Mouse (Mus musculus) lung, adult 2 months (tissue): Measurements from ENCODE around the gene Cdh5. TPM values are rescaled to one million over a fixed set of nuclear protein-coding genes. Genes with fewer than 3 reads are reported as not detected.

Experiments
- DNase-seq: peaks from one replicate; pipeline ENCODE4 v3.0.0; 2022
- H3K4me1 ChIP-seq: fragments of 200-500 bp; 2 replicates; pipeline ENCODE4 v1.6.1; 2011; ENCODE audit warnings: low read length; ENCODE audit not compliant: control insufficient read depth, insufficient read depth
- H3K4me3 ChIP-seq: fragments of 200-500 bp; replicated peaks from 2 replicates; pipeline ENCODE3; 2011; ENCODE audit warnings: low read depth, mild to moderate bottlenecking, control low read depth, low read length; ENCODE audit errors: extremely low read depth
- CTCF ChIP-seq: fragments of 200-500 bp; IDR thresholded peaks from 2 replicates; pipeline ENCODE4 v1.5.1; 2011; ENCODE audit warnings: mild to moderate bottlenecking, low read length, control low read depth; ENCODE audit not compliant: insufficient read depth
- POLR2A ChIP-seq: fragments of 200-500 bp; IDR thresholded peaks from 2 replicates; pipeline ENCODE4 v1.6.1; 2011; ENCODE audit warnings: low read depth, mild to moderate bottlenecking, control low read depth, low read length, borderline replicate concordance; ENCODE audit errors: extremely low read depth
- WGBS: fragments of 180-500 bp; shearing (Covaris S2); methylation state at CpG from one replicate; pipeline ENCODE4 v1.1.7; 2018; 5-methylcytosine and 5-hydroxymethylcytosine counted together
- polyA plus RNA-seq: library from polyadenylated mRNA; depleted of rRNA; stranded (reverse); fragments of >200 nt; gene quantifications from 2 replicates; pipeline ENCODE4 v1.2.3, GENCODE M21; 2012

Cdh5 gene
- polyA plus RNA-seq, 1 experiment, result 566 TPM

DNA sequence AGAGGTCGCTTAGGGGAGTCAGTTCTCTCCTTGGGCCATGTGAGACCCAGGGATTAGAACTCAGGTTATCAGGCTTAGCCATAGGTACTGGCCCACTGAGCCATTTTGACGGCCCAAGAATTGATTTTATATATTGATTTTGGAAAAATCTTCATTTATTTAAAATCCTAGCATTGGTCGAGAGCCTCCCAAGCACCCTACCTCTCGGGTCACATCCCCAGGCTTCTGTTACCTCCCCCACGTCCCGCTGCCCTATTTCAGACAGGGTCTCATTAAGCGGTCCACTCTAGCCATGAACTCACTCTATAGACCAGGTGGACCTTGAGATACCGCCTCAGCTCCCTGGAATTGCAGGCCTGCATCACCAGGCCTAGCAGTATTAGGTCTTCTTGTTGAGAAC is 33.1 kb downstream of the Cdh5 start:
- no peak for DNase-seq
- 92% methylated on average over 8 of the region's 8 CpGs for WGBS
- H3K4me1 ChIP-seq, result peaks cover 2% of the 10 kb centered on the region; the same call in 1 of the 2 replicates
- no peak for TF ChIP-seq POLR2A
- TF ChIP-seq CTCF, result no peak
- H3K4me3 ChIP-seq, result no peak overlapping the region

DNA sequence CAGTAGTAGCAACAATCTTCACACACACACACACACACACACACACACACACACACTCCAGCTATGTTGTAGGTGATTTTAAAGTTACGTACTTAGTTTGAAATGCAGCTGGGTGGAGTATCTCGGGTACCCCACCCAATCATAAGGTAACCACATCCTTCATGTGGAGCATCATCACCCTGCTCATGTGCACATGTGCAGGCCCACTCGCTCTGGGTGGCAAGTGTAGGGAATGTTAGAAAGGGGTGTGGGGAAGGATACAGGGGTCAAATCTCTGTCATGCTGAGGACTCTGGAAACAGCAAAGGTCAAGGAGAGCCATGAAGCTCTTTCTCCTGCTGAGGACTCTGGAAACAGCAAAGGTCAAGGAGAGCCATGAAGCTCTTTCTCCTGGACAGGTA is 34.9 kb downstream of the Cdh5 start:
- DNase-seq, result no peak
- 86% methylated on average over 3 of the region's 3 CpGs for WGBS
- H3K4me1 ChIP-seq, result no peaks in the 10 kb centered on the region
- no peak overlapping the region for H3K4me3 ChIP-seq
- TF ChIP-seq POLR2A, result no peak
- TF ChIP-seq CTCF, result no peak

DNA sequence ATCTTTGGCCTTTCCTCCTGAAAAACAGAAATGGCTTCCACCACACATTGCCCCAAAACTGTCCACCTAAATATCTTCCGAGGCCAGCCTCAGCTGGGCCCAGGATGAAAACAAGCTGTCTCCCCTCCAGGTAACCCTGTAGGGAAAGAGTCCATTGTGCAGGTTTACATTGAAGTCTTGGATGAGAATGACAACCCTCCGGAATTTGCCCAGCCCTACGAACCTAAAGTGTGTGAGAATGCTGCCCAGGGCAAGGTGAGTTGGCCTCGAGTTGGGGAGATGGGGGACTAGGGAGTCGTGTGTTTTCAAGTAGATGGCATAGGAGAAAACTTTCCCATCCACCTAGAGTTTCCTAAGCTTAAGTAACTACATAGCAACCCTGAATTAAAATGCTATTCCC is 36.2 kb downstream of the Cdh5 start:
- TF ChIP-seq CTCF (no peak), POLR2A (no peak)
- no peak overlapping the region for H3K4me3 ChIP-seq
- 78% methylated on average over 5 of the region's 5 CpGs for WGBS
- DNase-seq, result no peak
- H3K4me1 ChIP-seq, result no peaks in the 10 kb centered on the region

DNA sequence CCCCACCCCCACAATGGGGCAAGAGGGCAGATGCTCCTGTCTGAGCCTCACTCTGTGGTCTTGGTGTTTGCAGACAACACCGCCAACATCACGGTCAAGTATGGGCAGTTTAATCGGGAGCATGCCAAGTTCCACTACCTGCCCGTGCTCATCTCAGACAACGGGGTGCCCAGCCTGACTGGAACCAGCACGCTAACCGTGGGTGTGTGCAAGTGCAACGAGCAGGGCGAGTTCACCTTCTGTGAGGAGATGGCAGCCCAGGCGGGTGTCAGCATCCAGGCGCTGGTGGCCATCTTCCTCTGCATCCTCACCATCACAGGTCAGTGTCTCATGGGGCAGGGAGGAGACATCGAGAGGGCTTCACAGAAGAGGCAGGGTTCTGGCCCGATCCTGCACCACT is 39.2 kb downstream of the Cdh5 start:
- no peak for TF ChIP-seq POLR2A
- no peak for TF ChIP-seq CTCF
- no peak for DNase-seq
- WGBS, result 82% methylated on average over 13 of the region's 13 CpGs
- Histone ChIP-seq H3K4me3 (no peak overlapping the region), H3K4me1 (no peaks in the 10 kb centered on the region)

DNA sequence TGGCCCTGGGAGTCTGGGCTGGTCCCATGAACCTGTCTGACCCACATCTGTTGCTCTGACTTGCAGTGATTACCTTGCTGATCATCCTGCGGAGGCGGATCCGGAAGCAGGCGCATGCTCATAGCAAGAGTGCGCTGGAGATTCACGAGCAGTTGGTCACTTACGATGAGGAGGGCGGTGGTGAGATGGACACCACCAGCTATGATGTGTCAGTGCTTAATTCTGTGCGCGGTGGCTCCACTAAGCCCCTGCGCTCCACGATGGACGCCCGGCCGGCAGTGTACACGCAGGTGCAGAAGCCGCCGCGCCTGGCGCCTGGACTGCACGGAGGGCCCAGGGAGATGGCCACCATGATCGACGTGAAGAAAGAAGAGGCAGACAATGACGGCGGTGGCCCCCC is 41.0 kb downstream of the Cdh5 start:
- H3K4me1 ChIP-seq, result no peaks in the 10 kb centered on the region
- no peak overlapping the region for H3K4me3 ChIP-seq
- DNase-seq, result no peak
- 89% methylated on average over 25 of the region's 25 CpGs for WGBS
- no peak for TF ChIP-seq CTCF
- no peak for TF ChIP-seq POLR2A

DNA sequence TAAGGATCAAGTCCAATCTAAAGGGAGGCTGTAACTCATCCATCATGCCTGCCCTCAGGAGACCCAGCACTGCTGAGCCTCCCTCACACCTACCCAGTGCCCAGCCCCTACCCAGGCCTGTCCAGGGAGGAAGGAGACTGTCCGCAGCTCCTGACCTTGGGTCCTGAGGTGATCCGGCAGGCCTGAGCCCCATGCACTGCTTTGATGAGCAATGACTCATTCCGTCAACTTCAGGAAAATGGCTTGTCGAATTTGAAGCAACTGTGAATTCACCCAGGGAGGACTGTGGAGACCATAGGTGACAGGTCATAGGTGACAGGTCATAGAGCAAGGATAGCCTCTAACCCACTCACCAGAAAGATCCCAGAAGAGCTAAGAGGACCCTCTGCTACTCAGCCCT is 42.0 kb downstream of the Cdh5 start:
- H3K4me3 ChIP-seq, result no peak overlapping the region
- H3K4me1 ChIP-seq, result no peaks in the 10 kb centered on the region
- no peak for DNase-seq
- TF ChIP-seq CTCF (no peak), POLR2A (no peak)
- WGBS, result 66% methylated on average over 4 of the region's 4 CpGs

DNA sequence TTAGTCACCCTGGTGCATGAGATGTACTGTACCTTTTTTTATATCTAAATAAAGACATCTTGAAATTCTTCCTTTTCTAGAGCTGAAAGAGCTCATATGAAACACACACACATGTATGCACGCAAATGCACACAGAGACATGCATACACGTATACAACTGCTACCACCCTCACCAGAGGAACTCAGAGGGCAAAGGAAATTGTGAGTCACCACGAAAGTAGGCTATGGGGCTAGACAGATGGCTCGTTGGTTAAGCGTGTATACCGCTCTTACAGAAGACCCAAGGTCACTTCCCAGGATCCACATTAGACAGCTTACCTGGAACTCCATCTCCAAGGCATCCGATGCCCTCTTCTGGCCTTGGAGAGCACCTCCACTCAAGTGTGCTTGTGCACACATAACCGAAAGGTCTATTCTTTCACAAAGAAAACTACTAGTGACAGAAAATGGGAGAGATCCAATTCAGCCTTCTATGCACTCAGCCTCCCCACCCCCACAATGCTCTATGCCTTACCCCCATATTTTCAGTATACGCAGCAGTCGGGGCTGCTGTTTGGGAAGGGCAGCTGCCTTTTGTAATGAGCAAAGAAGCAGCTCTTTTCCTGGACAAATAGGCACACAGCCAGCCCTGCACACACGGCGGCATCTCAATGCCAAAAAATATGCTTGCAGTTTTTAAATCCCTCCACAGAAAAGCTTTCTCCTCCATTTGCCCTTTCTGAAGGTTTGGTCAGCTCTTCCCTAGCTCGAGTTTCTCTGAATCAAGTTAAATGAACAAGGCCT is 43.2 kb downstream of the Cdh5 start:
- no peak for TF ChIP-seq POLR2A
- TF ChIP-seq CTCF, result peak; percentile 31; the same call in 1 of the 2 replicates
- WGBS, result 53% methylated on average over 13 of the region's 13 CpGs
- no peak for DNase-seq
- no peaks in the 10 kb centered on the region for H3K4me1 ChIP-seq
- H3K4me3 ChIP-seq, result no peak overlapping the region

DNA sequence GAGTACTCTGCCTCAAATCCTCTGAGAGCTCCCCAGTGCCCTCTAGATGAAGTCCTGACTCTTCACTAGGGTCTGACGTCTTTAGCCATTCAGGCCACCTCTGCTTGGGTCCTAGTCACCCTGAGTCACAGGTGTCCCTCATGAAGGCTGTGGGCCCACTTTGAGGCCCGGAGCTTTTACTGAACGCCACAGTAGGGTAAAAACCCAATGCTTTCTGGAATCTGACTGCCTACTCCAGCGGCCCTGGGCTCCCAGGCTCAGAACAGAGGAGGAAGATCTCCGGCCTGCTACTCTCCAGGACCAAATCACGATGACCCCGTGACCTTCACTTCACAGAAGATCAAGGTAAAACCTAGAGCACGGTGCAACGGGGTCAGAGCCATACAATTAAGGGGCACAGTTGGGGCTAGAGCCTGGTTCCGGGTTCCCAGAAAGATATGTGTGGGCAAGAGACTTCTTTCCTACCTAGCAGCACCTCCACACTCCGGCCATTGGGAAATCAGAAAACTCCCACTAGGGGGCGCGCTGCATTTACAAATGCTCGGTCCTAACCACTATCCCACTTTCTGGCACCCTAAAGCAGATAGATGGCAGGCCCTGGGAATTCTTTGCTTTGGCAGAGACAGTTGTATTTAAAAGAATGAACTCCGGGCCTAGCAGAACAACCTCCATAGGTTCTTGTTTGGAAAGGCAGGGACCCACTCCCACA is 44.7 kb downstream of the Cdh5 start:
- H3K4me3 ChIP-seq, result no peak overlapping the region
- DNase-seq, result peak; percentile 80
- 34% methylated on average over 15 of the region's 15 CpGs for WGBS
- peak; percentile 62 for TF ChIP-seq CTCF
- no peak for TF ChIP-seq POLR2A
- H3K4me1 ChIP-seq, result no peaks in the 10 kb centered on the region

DNA sequence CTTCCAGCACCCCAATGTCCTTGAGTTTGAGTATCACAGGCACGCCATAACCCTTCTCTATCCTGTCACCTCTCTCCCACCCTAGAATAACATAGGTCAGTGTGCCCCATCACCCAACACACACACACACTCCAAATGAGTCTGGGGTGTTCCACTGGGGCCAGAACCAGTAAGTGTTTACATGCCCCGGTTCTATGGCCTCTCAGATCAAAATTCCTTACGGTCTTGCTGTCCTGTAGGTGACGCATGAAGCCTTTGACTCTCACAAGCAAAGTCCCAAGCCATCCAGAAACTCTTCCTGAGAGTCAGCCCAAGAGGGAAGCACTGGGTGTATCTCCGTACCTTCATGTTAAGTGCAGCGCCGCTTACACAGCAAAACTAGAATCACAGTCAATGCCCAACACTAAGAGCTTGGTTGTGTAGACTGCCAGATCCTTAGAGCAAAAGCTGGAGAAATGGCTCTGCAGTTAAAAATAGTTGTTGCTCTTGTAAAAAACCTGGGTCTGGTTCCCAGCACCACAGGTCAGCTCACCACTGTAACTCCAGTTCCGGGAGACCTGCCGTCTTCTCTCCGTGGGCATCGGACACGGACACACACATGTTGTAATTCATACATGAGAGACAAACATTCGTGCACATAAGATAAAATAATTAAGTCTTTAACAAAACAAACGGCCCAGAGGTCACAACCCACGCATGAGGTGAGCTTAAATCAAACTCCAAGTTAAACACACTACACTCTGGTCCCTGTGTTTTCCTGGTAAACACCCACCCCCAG is 45.5 kb downstream of the Cdh5 start:
- WGBS, result 82% methylated on average over 15 of the region's 15 CpGs
- TF ChIP-seq POLR2A, result no peak
- TF ChIP-seq CTCF, result no peak
- no peaks in the 10 kb centered on the region for H3K4me1 ChIP-seq
- no peak overlapping the region for H3K4me3 ChIP-seq
- DNase-seq, result no peak

DNA sequence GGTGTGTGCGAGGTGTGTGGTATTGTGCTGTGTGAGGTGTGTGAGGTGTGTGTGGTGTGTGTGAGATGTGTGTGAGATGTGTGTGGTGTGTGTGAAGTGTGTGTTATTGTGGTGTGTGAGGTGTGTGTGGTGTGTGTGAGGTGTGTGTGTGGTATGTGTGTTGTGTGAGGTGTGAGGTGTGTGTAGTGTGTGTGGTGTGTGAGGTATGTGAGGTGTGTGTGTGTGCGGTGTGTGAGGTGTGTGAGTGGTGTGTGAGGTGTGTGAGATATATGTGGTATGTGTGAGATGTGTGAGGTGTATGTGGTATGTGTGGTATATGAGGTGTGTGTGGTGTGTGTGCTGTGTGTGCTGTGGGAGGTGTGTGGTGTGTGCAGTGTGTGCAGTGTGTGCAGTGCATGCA is 46.5 kb downstream of the Cdh5 start:
- H3K4me3 ChIP-seq, result no peak overlapping the region
- TF ChIP-seq CTCF (no peak), POLR2A (no peak)
- H3K4me1 ChIP-seq, result no peaks in the 10 kb centered on the region
- no peak for DNase-seq
- 93% methylated on average over 2 of the region's 2 CpGs for WGBS
